Mouse (Mus musculus) heart, postnatal 0 days (tissue): ENCODE measurements around the gene Nrp1.

Experiments used
- CTCF ChIP-seq: IDR thresholded peaks from 2 replicates; pipeline ENCODE4 v1.5.1; 2016; ENCODE audit warnings: antibody characterized with exemption, control low read depth, low read depth
- EP300 ChIP-seq: IDR thresholded peaks from 2 replicates; pipeline ENCODE4 v1.6.1; 2016; ENCODE audit warnings: antibody characterized with exemption, low read depth

GRCm38 (mm10) chr8:128372724-128373123 lies 14.3 kb downstream of the Nrp1 start:
- TF ChIP-seq EP300 (no peak), CTCF (no peak)
